43 mouse cellular contexts compared by ENCODE assay signal in genomic region chr14:52465738-52466137, GRCm38 (mm10). TPM values are rescaled to one million over a fixed set of nuclear protein-coding genes. Genes with fewer than 3 reads are reported as not detected.
"Had no signal": no experiment of that assay in that cellular context is flagged by ENCODE, and none has a peak within 500 bp of the region (broad histone marks: within the 10 kb centered on the region; RNA-seq: fewer than 3 reads in every experiment).

No protein-coding gene starts in this region.

- H3K27me3 ChIP-seq: heart, embryonic 12.5 days; heart, embryonic 13.5 days; heart, embryonic 15.5 days; hindbrain, embryonic 12.5 days; hindbrain, embryonic 13.5 days; hindbrain, embryonic 15.5 days; intestine, embryonic 15.5 days; kidney, embryonic 15.5 days had no signal

- H3K27ac ChIP-seq: heart, embryonic 10.5 days; heart, embryonic 13.5 days; heart, embryonic 15.5 days; hindbrain, embryonic 10.5 days; hindbrain, embryonic 12.5 days; hindbrain, embryonic 13.5 days; hindbrain, embryonic 14.5 days; hindbrain, embryonic 15.5 days; hindbrain, postnatal 0 days; intestine, embryonic 15.5 days; kidney, embryonic 15.5 days; kidney, postnatal 0 days; layer of hippocampus, adult 2 months had no signal

- ATAC-seq: hindbrain, embryonic 16.5 days; hindbrain, postnatal 0 days; inflammation-experienced regulatory T-cells, adult 6 months; intestine, embryonic 15.5 days; intestine, embryonic 16.5 days; intestine, postnatal 0 days had no signal

- H3K9me3 ChIP-seq: heart, embryonic 10.5 days; heart, embryonic 13.5 days; heart, embryonic 15.5 days; hindbrain, embryonic 10.5 days; hindbrain, embryonic 12.5 days; hindbrain, embryonic 13.5 days; hindbrain, embryonic 15.5 days; intestine, embryonic 15.5 days; kidney, embryonic 15.5 days had no signal

- H3K4me1 ChIP-seq: heart, embryonic 10.5 days; heart, embryonic 12.5 days; heart, embryonic 13.5 days; heart, embryonic 15.5 days; hindbrain, embryonic 10.5 days; hindbrain, embryonic 12.5 days; hindbrain, embryonic 13.5 days; hindbrain, embryonic 15.5 days; intestine, embryonic 15.5 days; kidney, embryonic 15.5 days had no signal

- H3K4me2 ChIP-seq: heart, embryonic 11.5 days; heart, embryonic 12.5 days; heart, embryonic 13.5 days; heart, embryonic 15.5 days; hindbrain, embryonic 12.5 days; hindbrain, embryonic 13.5 days; hindbrain, embryonic 14.5 days; hindbrain, embryonic 15.5 days; intestine, embryonic 15.5 days; kidney, embryonic 15.5 days had no signal

- H3K9ac ChIP-seq: heart, embryonic 12.5 days; heart, embryonic 13.5 days; heart, embryonic 15.5 days; hindbrain, embryonic 12.5 days; hindbrain, embryonic 13.5 days; hindbrain, embryonic 14.5 days; hindbrain, embryonic 15.5 days; intestine, embryonic 15.5 days; kidney, embryonic 15.5 days had no signal

- H3K4me3 ChIP-seq: heart, embryonic 10.5 days; heart, embryonic 12.5 days; heart, embryonic 13.5 days; heart, embryonic 15.5 days; hindbrain, embryonic 10.5 days; hindbrain, embryonic 12.5 days; hindbrain, embryonic 13.5 days; hindbrain, embryonic 15.5 days; intestine, embryonic 15.5 days; kidney, embryonic 15.5 days; layer of hippocampus, adult 2 months had no signal

- H3K36me3 ChIP-seq: heart, embryonic 10.5 days; heart, embryonic 12.5 days; heart, embryonic 13.5 days; heart, embryonic 15.5 days; hindbrain, embryonic 10.5 days; hindbrain, embryonic 12.5 days; hindbrain, embryonic 13.5 days; hindbrain, embryonic 15.5 days; intestine, embryonic 15.5 days; kidney, embryonic 15.5 days had no signal

- DNase-seq: heart, postnatal 10 days; heart, postnatal 14 days; heart, postnatal 36 days; heart, postnatal 4 days; kidney, adult 11 months; kidney, adult 18-20 months; kidney, adult 2 months; kidney, adult 8-10 months; kidney, adult 9 months; kidney, postnatal 10 days; kidney, postnatal 14 days; kidney, postnatal 25 days; kidney, postnatal 36 days; kidney, postnatal 4 days; layer of hippocampus, adult 9-11 months; layer of hippocampus, postnatal 36 days had no signal

RNA-seq across cellular contexts. Expression of gene Olfr1508, which starts 1.6 kb away (rescaled TPM):
- polyA plus RNA-seq: heart, embryonic 10.5 days; heart, embryonic 11.5 days; heart, embryonic 12.5 days; heart, embryonic 13.5 days; heart, embryonic 14.5 days; heart, embryonic 15.5 days; heart, embryonic 16.5 days; heart, postnatal 0 days; hindbrain, embryonic 10.5 days; hindbrain, embryonic 11.5 days; hindbrain, embryonic 12.5 days; hindbrain, embryonic 13.5 days; hindbrain, embryonic 14.5 days; hindbrain, embryonic 15.5 days; hindbrain, embryonic 16.5 days; hindbrain, postnatal 0 days; inflammation-experienced regulatory T-cells, adult 6 months; intestine, embryonic 14.5 days; intestine, embryonic 15.5 days; intestine, embryonic 16.5 days; intestine, postnatal 0 days; kidney, adult 2 months; kidney, embryonic 14.5 days; kidney, embryonic 15.5 days; kidney, embryonic 16.5 days; kidney, postnatal 0 days; large intestine, adult 2 months had no signal

RNA-seq across cellular contexts. Expression of gene Olfr1509, which starts 22.9 kb away (rescaled TPM):
- polyA plus RNA-seq: heart, embryonic 10.5 days; heart, embryonic 11.5 days; heart, embryonic 12.5 days; heart, embryonic 13.5 days; heart, embryonic 14.5 days; heart, embryonic 15.5 days; heart, embryonic 16.5 days; heart, postnatal 0 days; hindbrain, embryonic 10.5 days; hindbrain, embryonic 11.5 days; hindbrain, embryonic 12.5 days; hindbrain, embryonic 13.5 days; hindbrain, embryonic 14.5 days; hindbrain, embryonic 15.5 days; hindbrain, embryonic 16.5 days; hindbrain, postnatal 0 days; inflammation-experienced regulatory T-cells, adult 6 months; intestine, embryonic 14.5 days; intestine, embryonic 15.5 days; intestine, embryonic 16.5 days; intestine, postnatal 0 days; kidney, adult 2 months; kidney, embryonic 14.5 days; kidney, embryonic 15.5 days; kidney, embryonic 16.5 days; kidney, postnatal 0 days; large intestine, adult 2 months had no signal

RNA-seq across cellular contexts. Expression of gene Olfr1507, which starts 29.8 kb away (rescaled TPM):
- polyA plus RNA-seq: heart, embryonic 10.5 days; heart, embryonic 11.5 days; heart, embryonic 12.5 days; heart, embryonic 13.5 days; heart, embryonic 14.5 days; heart, embryonic 15.5 days; heart, embryonic 16.5 days; heart, postnatal 0 days; hindbrain, embryonic 10.5 days; hindbrain, embryonic 11.5 days; hindbrain, embryonic 12.5 days; hindbrain, embryonic 13.5 days; hindbrain, embryonic 14.5 days; hindbrain, embryonic 15.5 days; hindbrain, embryonic 16.5 days; hindbrain, postnatal 0 days; intestine, embryonic 14.5 days; intestine, embryonic 15.5 days; intestine, embryonic 16.5 days; intestine, postnatal 0 days; kidney, adult 2 months; kidney, embryonic 14.5 days; kidney, embryonic 15.5 days; kidney, embryonic 16.5 days; kidney, postnatal 0 days; large intestine, adult 2 months had no signal

RNA-seq across cellular contexts. Expression of gene Olfr1510, which starts 51.6 kb away (rescaled TPM):
- polyA plus RNA-seq: heart, embryonic 10.5 days; heart, embryonic 11.5 days; heart, embryonic 12.5 days; heart, embryonic 13.5 days; heart, embryonic 14.5 days; heart, embryonic 15.5 days; heart, embryonic 16.5 days; heart, postnatal 0 days; hindbrain, embryonic 10.5 days; hindbrain, embryonic 11.5 days; hindbrain, embryonic 12.5 days; hindbrain, embryonic 13.5 days; hindbrain, embryonic 14.5 days; hindbrain, embryonic 15.5 days; hindbrain, embryonic 16.5 days; hindbrain, postnatal 0 days; intestine, embryonic 14.5 days; intestine, embryonic 15.5 days; intestine, embryonic 16.5 days; intestine, postnatal 0 days; kidney, adult 2 months; kidney, embryonic 14.5 days; kidney, embryonic 15.5 days; kidney, embryonic 16.5 days; kidney, postnatal 0 days; large intestine, adult 2 months had no signal
